Mouse (Mus musculus): ENCODE results near the gene Tbc1d4. TPM values are rescaled to one million over a fixed set of nuclear protein-coding genes. Genes with fewer than 3 reads are reported as not detected.

The Tbc1d4 gene
- total and polyA plus RNA-seq, 3 experiments: 20.6 to 72.9 (median 71.0) TPM

GRCm38 (mm10) chr14:101532090-101532695 is 76.8 kb downstream of the Tbc1d4 start:
- in situ Hi-C loops (cut with MboI; ENCODE audit: low pct_ligation_motif_present, low pct_unique_long_range_greater_than_20kb, low sequenced_read_pairs) (no loop called here), dilution Hi-C loops (cut with MboI; ENCODE audit: extremely low pct_ligation_motif_present, extremely low pct_unique_long_range_greater_than_20kb, low sequenced_read_pairs) (no loop called here)
- Histone ChIP-seq H3K79me2 (replicated peaks; ENCODE audit: control insufficient read depth, extremely low read depth, insufficient read depth, poor library complexity, severe bottlenecking) (no peaks in the 10 kb centered on the region), H3K27ac (ENCODE audit: insufficient read depth, low read depth) (no peak overlapping the region), H3K9me3 (replicated peaks; ENCODE audit: low read length) (no peaks in the 10 kb centered on the region), H3K4me1 (ENCODE audit: control insufficient read depth in 1 of 2, insufficient read depth in 2 of 2) (peaks cover 10 to 37% of the 10 kb centered on the region in 2 experiments), H3K9ac (ENCODE audit: insufficient read depth, low read depth) (no peak overlapping the region), H3K36me3 (replicated peaks in 1 of 2; ENCODE audit: control insufficient read depth in 1 of 2, insufficient read depth in 1 of 2, low read length in 1 of 2) (peaks cover 0 to 2% of the 10 kb centered on the region in 2 experiments), H3K27me3 (replicated peaks) (no peaks in the 10 kb centered on the region), H3K4me2 (ENCODE audit: insufficient read depth, low read depth, poor library complexity, severe bottlenecking) (no peak overlapping the region), H3K4me3 (replicated peaks in 1 of 3; ENCODE audit: low read depth in 2 of 3, low read length in 2 of 3, poor library complexity in 1 of 3) (no peak overlapping the region)
- 0 out of 2 replicates have a peak, but pooled peaks have one; percentile 8 for TF ChIP-seq ETS1 (conservative IDR thresholded peaks at IDR 0.05; ENCODE audit: low read depth, low read length)
- no peak for TF ChIP-seq JUN (IDR thresholded peaks at IDR 0.05; ENCODE audit: insufficient read depth, low read depth, low read length)
- TF ChIP-seq BHLHE40 (IDR thresholded peaks at IDR 0.05; ENCODE audit: low read depth, low read length): peak; percentile 55
- DNase-seq (ENCODE audit: extremely low read depth): no peak

- in situ Hi-C loops (cut with MboI; ENCODE audit: low pct_ligation_motif_present, low pct_unique_long_range_greater_than_20kb, low sequenced_read_pairs): no loop called here
Measured at GRCm38 (mm10) chr14:101530455-101530854, 78.5 kb downstream of the Tbc1d4 start.

GRCm38 (mm10) chr14:101529194-101529593 is 79.8 kb downstream of the Tbc1d4 start:
- TF ChIP-seq IRF4 (IDR thresholded peaks at IDR 0.05; ENCODE audit: low read depth, low read length) (0 out of 2 replicates have a peak, but pooled peaks have one; percentile 12), TCF12 (IDR thresholded peaks at IDR 0.05; ENCODE audit: low read depth, low read length) (no peak), RAD21 (IDR thresholded peaks at IDR 0.05; ENCODE audit: low read depth, low read length) (no peak), ELF1 (IDR thresholded peaks at IDR 0.05; ENCODE audit: low read depth, low read length) (0 out of 2 replicates have a peak, but pooled peaks have one; percentile 23), ZC3H11A (IDR thresholded peaks at IDR 0.05; ENCODE audit: low read depth, low read length) (no peak), BHLHE40 (IDR thresholded peaks at IDR 0.05; ENCODE audit: low read depth, low read length) (peak; percentile 75)
- Histone ChIP-seq H3K27ac (ENCODE audit: insufficient read depth, low read depth) (no peak overlapping the region), H3K36me3 (replicated peaks in 1 of 2; ENCODE audit: control insufficient read depth in 1 of 2, insufficient read depth in 1 of 2, low read length in 1 of 2) (peaks cover 0 to 2% of the 10 kb centered on the region in 2 experiments), H3K4me1 (ENCODE audit: control insufficient read depth in 1 of 2, insufficient read depth in 2 of 2) (peaks cover 10 to 37% of the 10 kb centered on the region in 2 experiments), H3K4me3 (replicated peaks in 1 of 3; ENCODE audit: low read depth in 2 of 3, low read length in 2 of 3, poor library complexity in 1 of 3) (no peak overlapping the region), H3K9me3 (replicated peaks; ENCODE audit: low read length) (no peaks in the 10 kb centered on the region), H3K4me2 (ENCODE audit: insufficient read depth, low read depth, poor library complexity, severe bottlenecking) (no peak overlapping the region), H3K9ac (ENCODE audit: insufficient read depth, low read depth) (no peak overlapping the region), H3K27me3 (replicated peaks) (no peaks in the 10 kb centered on the region), H3K79me2 (replicated peaks; ENCODE audit: control insufficient read depth, extremely low read depth, insufficient read depth, poor library complexity, severe bottlenecking) (no peaks in the 10 kb centered on the region)
- dilution Hi-C loops (cut with MboI; ENCODE audit: extremely low pct_ligation_motif_present, extremely low pct_unique_long_range_greater_than_20kb, low sequenced_read_pairs): no loop called here
- DNase-seq (ENCODE audit: extremely low read depth): no peak
- in situ Hi-C loops (cut with MboI; ENCODE audit: low pct_ligation_motif_present, low pct_unique_long_range_greater_than_20kb, low sequenced_read_pairs): no loop called here

More at GRCm38 (mm10) chr14:101530455-101530854, 78.5 kb downstream of the Tbc1d4 start:
- TF ChIP-seq RCOR1 (conservative IDR thresholded peaks at IDR 0.05; ENCODE audit: low read depth, low read length) (no peak), JUN (IDR thresholded peaks at IDR 0.05; ENCODE audit: insufficient read depth, low read depth, low read length) (no peak), USF1 (IDR thresholded peaks at IDR 0.05; ENCODE audit: low read depth, low read length) (no peak), SMC3 (IDR thresholded peaks at IDR 0.05; ENCODE audit: low read depth, low read length) (no peak), UBTF (IDR thresholded peaks at IDR 0.05; ENCODE audit: low read depth, low read length) (no peak), IRF4 (IDR thresholded peaks at IDR 0.05; ENCODE audit: low read depth, low read length) (no peak), MEF2A (IDR thresholded peaks at IDR 0.05; ENCODE audit: borderline replicate concordance, low read depth, low read length) (no peak), ZNF384 (IDR thresholded peaks at IDR 0.05; ENCODE audit: low read depth, low read length) (no peak)
- Histone ChIP-seq H3K4me3 (replicated peaks in 1 of 3; ENCODE audit: low read depth in 2 of 3, low read length in 2 of 3, poor library complexity in 1 of 3) (no peak overlapping the region), H3K4me2 (ENCODE audit: insufficient read depth, low read depth, poor library complexity, severe bottlenecking) (no peak overlapping the region), H3K36me3 (replicated peaks in 1 of 2; ENCODE audit: control insufficient read depth in 1 of 2, insufficient read depth in 1 of 2, low read length in 1 of 2) (peaks cover 0 to 2% of the 10 kb centered on the region in 2 experiments), H3K79me2 (replicated peaks; ENCODE audit: control insufficient read depth, extremely low read depth, insufficient read depth, poor library complexity, severe bottlenecking) (no peaks in the 10 kb centered on the region), H3K9me3 (replicated peaks; ENCODE audit: low read length) (no peaks in the 10 kb centered on the region), H3K9ac (ENCODE audit: insufficient read depth, low read depth) (no peak overlapping the region), H3K27ac (ENCODE audit: insufficient read depth, low read depth) (no peak overlapping the region), H3K27me3 (replicated peaks) (no peaks in the 10 kb centered on the region), H3K4me1 (ENCODE audit: control insufficient read depth in 1 of 2, insufficient read depth in 2 of 2) (peaks cover 10 to 37% of the 10 kb centered on the region in 2 experiments)
- dilution Hi-C loops (cut with MboI; ENCODE audit: extremely low pct_ligation_motif_present, extremely low pct_unique_long_range_greater_than_20kb, low sequenced_read_pairs): no loop called here
- DNase-seq (ENCODE audit: extremely low read depth): no peak

Measured in CH12.LX (cell line).